Mouse (Mus musculus): Measurements from ENCODE around the gene Atrx. TPM values are rescaled to one million over a fixed set of nuclear protein-coding genes. Genes with fewer than 3 reads are reported as not detected.
A peak's percentile ranks its signal among the peaks of the same experiment; 100 is the strongest.
"Not testable (repeated sequence)": the region's sequence is repeated elsewhere in the genome, so short reads cannot be mapped to it uniquely, and the experiment has no call there.

Gene Atrx
- 30.4 and 35.0 TPM in 2 replicates for polyA plus RNA-seq (2015; fragmentation: Nextera tagmentation; extraction: Ambion mirVana)

GRCm38 (mm10) chrX:105928861-105929477 is at the start of gene Atrx:
Gene Atrx (minus strand): TSS chrX:105929403.
- peak within 1 kb of the TSS; percentile 89 for H3K9ac ChIP-seq (replicated peaks)
- H3K36me3 ChIP-seq (replicated peaks; ENCODE audit: insufficient read depth, low read length): no peaks in the 10 kb centered on the region
- peak within 1 kb of the TSS; percentile 92 for H3K27ac ChIP-seq (ENCODE audit: low read depth)
- H3K4me3 ChIP-seq (ENCODE audit: low read depth, low read length): peak within 1 kb of the TSS; percentile 77
- 20% methylated on average over 42 of the region's 42 CpGs for WGBS (ENCODE audit: insufficient replicate concordance)
- no peaks in the 10 kb centered on the region for H3K27me3 ChIP-seq (ENCODE audit: insufficient read depth, low read length)
- H3K4me1 ChIP-seq (ENCODE audit: insufficient read depth): no peaks in the 10 kb centered on the region; the same call in 1 of the 2 replicates
- DNase-seq (peak; percentile 72), ATAC-seq (peak; percentile 91)
- no peaks in the 10 kb centered on the region for H3K9me3 ChIP-seq (ENCODE audit: low read length)
- no peak for TF ChIP-seq EP300 (IDR thresholded peaks at IDR 0.05; ENCODE audit: low read depth)
- no peak for TF ChIP-seq CTCF (IDR thresholded peaks at IDR 0.05; ENCODE audit: low read depth)
- H3K4me2 ChIP-seq (ENCODE audit: low read depth, low read length): peak within 1 kb of the TSS; percentile 71

GRCm38 (mm10) chrX:105957091-105957490 is 27.9 kb upstream of the Atrx start:
- not testable (repeated sequence) for ATAC-seq; H3K27me3 ChIP-seq (ENCODE audit: insufficient read depth, low read length); H3K36me3 ChIP-seq (replicated peaks; ENCODE audit: insufficient read depth, low read length); H3K9me3 ChIP-seq (ENCODE audit: low read length); H3K4me3 ChIP-seq (ENCODE audit: low read depth, low read length); H3K4me1 ChIP-seq (ENCODE audit: insufficient read depth); DNase-seq; H3K4me2 ChIP-seq (ENCODE audit: low read depth, low read length); H3K27ac ChIP-seq (ENCODE audit: low read depth); H3K9ac ChIP-seq (replicated peaks)
- WGBS (ENCODE audit: insufficient replicate concordance): 69% methylated on average over 14 of the region's 14 CpGs

GRCm38 (mm10) chrX:105953999-105954398 is 24.8 kb upstream of the Atrx start:
- Histone ChIP-seq H3K4me3 (ENCODE audit: low read depth, low read length) (no peak overlapping the region), H3K4me2 (ENCODE audit: low read depth, low read length) (no peak overlapping the region), H3K27ac (ENCODE audit: low read depth) (no peak overlapping the region), H3K27me3 (ENCODE audit: insufficient read depth, low read length) (no peaks in the 10 kb centered on the region), H3K9ac (replicated peaks) (no peak overlapping the region), H3K9me3 (ENCODE audit: low read length) (no peaks in the 10 kb centered on the region), H3K36me3 (replicated peaks; ENCODE audit: insufficient read depth, low read length) (no peaks in the 10 kb centered on the region), H3K4me1 (ENCODE audit: insufficient read depth) (no peaks in the 10 kb centered on the region)
- 66% methylated on average over 2 of the region's 2 CpGs for whole genome bisulfite sequencing (ENCODE audit: insufficient replicate concordance)
- no peak for ATAC-seq
- no peak for TF ChIP-seq CTCF (IDR thresholded peaks at IDR 0.05; ENCODE audit: low read depth)
- no peak for DNase-seq

GRCm38 (mm10) chrX:105946357-105946756 is 17.2 kb upstream of the Atrx start:
- H3K27me3 ChIP-seq (ENCODE audit: insufficient read depth, low read length): no peaks in the 10 kb centered on the region
- H3K9ac ChIP-seq (replicated peaks): no peak overlapping the region
- 29% methylated on average over 1 of the region's 1 CpGs for WGBS (ENCODE audit: insufficient replicate concordance)
- no peak for DNase-seq
- H3K27ac ChIP-seq (ENCODE audit: low read depth): no peak overlapping the region
- H3K36me3 ChIP-seq (replicated peaks; ENCODE audit: insufficient read depth, low read length): no peaks in the 10 kb centered on the region
- ATAC-seq: no peak
- no peak overlapping the region for H3K4me3 ChIP-seq (ENCODE audit: low read depth, low read length)
- H3K4me1 ChIP-seq (ENCODE audit: insufficient read depth): no peaks in the 10 kb centered on the region
- no peaks in the 10 kb centered on the region for H3K9me3 ChIP-seq (ENCODE audit: low read length)
- TF ChIP-seq CTCF (IDR thresholded peaks at IDR 0.05; ENCODE audit: low read depth) (no peak), EP300 (IDR thresholded peaks at IDR 0.05; ENCODE audit: low read depth) (no peak)
- H3K4me2 ChIP-seq (ENCODE audit: low read depth, low read length): no peak overlapping the region

GRCm38 (mm10) chrX:105939245-105939644 is 10.0 kb upstream of the Atrx start:
- DNase-seq: no peak
- Histone ChIP-seq H3K4me2 (ENCODE audit: low read depth, low read length) (no peak overlapping the region), H3K4me1 (ENCODE audit: insufficient read depth) (no peaks in the 10 kb centered on the region), H3K4me3 (ENCODE audit: low read depth, low read length) (no peak overlapping the region), H3K9ac (replicated peaks) (no peak overlapping the region), H3K36me3 (replicated peaks; ENCODE audit: insufficient read depth, low read length) (no peaks in the 10 kb centered on the region), H3K27me3 (ENCODE audit: insufficient read depth, low read length) (no peaks in the 10 kb centered on the region), H3K27ac (ENCODE audit: low read depth) (no peak overlapping the region), H3K9me3 (ENCODE audit: low read length) (no peaks in the 10 kb centered on the region)
- no peak for TF ChIP-seq EP300 (IDR thresholded peaks at IDR 0.05; ENCODE audit: low read depth)
- no peak for TF ChIP-seq CTCF (IDR thresholded peaks at IDR 0.05; ENCODE audit: low read depth)
- ATAC-seq: no peak
- WGBS (ENCODE audit: insufficient replicate concordance): 83% methylated on average over 7 of the region's 7 CpGs

- Histone ChIP-seq H3K4me2 (ENCODE audit: low read depth, low read length) (no peak overlapping the region), H3K4me1 (ENCODE audit: insufficient read depth) (no peaks in the 10 kb centered on the region), H3K27ac (ENCODE audit: low read depth) (no peak overlapping the region), H3K27me3 (ENCODE audit: insufficient read depth, low read length) (no peaks in the 10 kb centered on the region), H3K9me3 (ENCODE audit: low read length) (no peaks in the 10 kb centered on the region), H3K9ac (replicated peaks) (no peak overlapping the region), H3K4me3 (ENCODE audit: low read depth, low read length) (no peak overlapping the region), H3K36me3 (replicated peaks; ENCODE audit: insufficient read depth, low read length) (no peaks in the 10 kb centered on the region)
- DNase-seq (no peak), ATAC-seq (no peak)
- WGBS (ENCODE audit: insufficient replicate concordance): 73% methylated on average over 2 of the region's 2 CpGs
- TF ChIP-seq CTCF (IDR thresholded peaks at IDR 0.05; ENCODE audit: low read depth) (no peak), EP300 (IDR thresholded peaks at IDR 0.05; ENCODE audit: low read depth) (no peak)
Measured at GRCm38 (mm10) chrX:105937736-105938135, 8.5 kb upstream of the Atrx start.

- no peaks in the 10 kb centered on the region for H3K27me3 ChIP-seq (ENCODE audit: insufficient read depth, low read length)
- WGBS (ENCODE audit: insufficient replicate concordance): 65% methylated on average over 5 of the region's 5 CpGs
- no peak overlapping the region for H3K4me3 ChIP-seq (ENCODE audit: low read depth, low read length)
- H3K9me3 ChIP-seq (ENCODE audit: low read length): no peaks in the 10 kb centered on the region
- TF ChIP-seq EP300 (IDR thresholded peaks at IDR 0.05; ENCODE audit: low read depth) (no peak), CTCF (IDR thresholded peaks at IDR 0.05; ENCODE audit: low read depth) (no peak)
- no peaks in the 10 kb centered on the region for H3K36me3 ChIP-seq (replicated peaks; ENCODE audit: insufficient read depth, low read length)
- ATAC-seq (no peak), DNase-seq (no peak)
- H3K9ac ChIP-seq (replicated peaks): no peak overlapping the region
- H3K27ac ChIP-seq (ENCODE audit: low read depth): no peak overlapping the region
- no peak overlapping the region for H3K4me2 ChIP-seq (ENCODE audit: low read depth, low read length)
- H3K4me1 ChIP-seq (ENCODE audit: insufficient read depth): no peaks in the 10 kb centered on the region
Measured at GRCm38 (mm10) chrX:105934341-105934740, 5.1 kb upstream of the Atrx start.
